Mouse (Mus musculus) heart, embryonic 13.5 days (tissue): ENCODE measurements at regions not wholly inside any gene's neighbourhood (a gene's known extent, or its start where the extent isn't known, plus 50 kb on each side); places are given as distances from the start of the nearest gene placed in this dataset.

Source experiments
- ATAC-seq: fragments of 200-750 bp; cut with Nextera tagmentation; 2 replicates; pipeline ENCODE4 v1.8.0; 2017; ENCODE audit warnings: moderate TSS enrichment; ENCODE audit not compliant: insufficient number of reproducible peaks, low FRiP score, low TSS enrichment; ENCODE audit errors: extremely low read depth
- H3K27ac ChIP-seq: fragments of 300-500 bp; sonication (generic); replicated peaks from 2 replicates; pipeline ENCODE4 v1.5.1; 2015; ENCODE audit warnings: moderate library complexity, mild to moderate bottlenecking, inconsistent platforms
- H3K27me3 ChIP-seq: fragments of 300-500 bp; sonication (generic); replicated peaks from 2 replicates; pipeline ENCODE4 v1.6.1; 2015; ENCODE audit warnings: mild to moderate bottlenecking, inconsistent platforms
- H3K36me3 ChIP-seq: fragments of 300-500 bp; sonication (generic); 2 replicates; pipeline ENCODE4 v1.6.1; 2015; ENCODE audit warnings: mild to moderate bottlenecking, inconsistent platforms
- H3K4me1 ChIP-seq: fragments of 300-500 bp; sonication (generic); 2 replicates; pipeline ENCODE4 v1.6.1; 2015; ENCODE audit warnings: inconsistent platforms
- H3K4me2 ChIP-seq: fragments of 300-500 bp; sonication (generic); 2 replicates; pipeline ENCODE4 v1.6.1; 2015; ENCODE audit warnings: inconsistent platforms, mild to moderate bottlenecking, moderate library complexity
- H3K4me3 ChIP-seq: fragments of 300-500 bp; sonication (generic); 2 replicates; pipeline ENCODE4 v1.5.1; 2015; ENCODE audit warnings: moderate library complexity, mild to moderate bottlenecking, inconsistent platforms
- H3K9ac ChIP-seq: fragments of 300-500 bp; sonication (generic); 2 replicates; pipeline ENCODE4 v1.6.1; 2015; ENCODE audit warnings: inconsistent platforms, mild to moderate bottlenecking, moderate library complexity
- H3K9me3 ChIP-seq: fragments of 300-500 bp; sonication (generic); 2 replicates; pipeline ENCODE4 v1.6.1; 2016; ENCODE audit warnings: inconsistent platforms
- WGBS: fragments of 180-500 bp; shearing (Covaris S2); methylation state at CpG from one replicate; pipeline ENCODE4 v1.1.7; 2015; ENCODE audit warnings: mixed read lengths; 5-methylcytosine and 5-hydroxymethylcytosine counted together

DNA sequence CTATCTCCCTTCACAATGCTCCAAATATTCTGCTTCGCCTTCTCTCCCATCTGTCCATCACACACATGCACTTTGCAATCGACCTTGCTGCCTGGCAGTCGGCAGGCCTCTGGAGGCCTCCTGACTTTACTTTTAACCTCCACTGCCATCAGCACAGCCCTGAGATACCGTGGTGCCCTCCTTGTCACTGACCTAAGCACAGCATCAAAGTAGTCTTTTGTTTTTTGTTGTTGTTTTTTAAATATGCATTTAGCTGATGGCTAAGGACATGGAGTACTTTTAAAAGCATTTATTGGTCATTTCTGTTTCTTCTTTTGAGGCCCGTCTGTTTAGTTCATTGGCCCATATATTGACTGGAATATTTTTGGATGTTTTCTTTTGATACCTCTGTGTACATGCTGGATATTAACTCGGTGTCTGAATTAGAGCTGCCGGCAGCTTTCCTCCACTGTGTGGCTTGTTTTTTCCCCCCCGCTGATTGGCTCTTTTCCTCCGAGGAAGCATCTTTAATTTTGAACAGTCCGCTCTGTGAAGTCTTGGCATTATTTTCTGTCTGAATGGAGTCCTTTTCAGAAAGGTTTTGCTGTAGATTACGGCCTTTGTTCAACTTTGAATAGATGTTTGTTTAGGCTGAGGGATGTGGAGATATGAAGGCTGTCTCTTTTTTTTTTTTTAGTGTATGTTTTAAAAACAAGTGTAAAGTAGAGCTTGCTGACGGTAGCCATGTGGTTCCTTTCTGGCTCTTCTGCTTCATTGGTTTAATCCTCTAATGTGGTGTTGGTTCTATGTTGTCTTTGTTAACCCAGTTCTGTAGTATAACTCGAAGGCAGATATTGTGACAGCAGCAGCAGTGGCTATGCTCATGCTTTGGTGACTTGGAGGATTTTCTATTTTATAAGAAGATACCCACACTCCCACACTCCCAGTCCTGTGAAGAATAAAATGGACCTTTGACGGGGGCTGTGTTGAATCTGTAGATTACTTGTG, 449.1 kb downstream of the Tdrd3 start:
- H3K9me3 ChIP-seq, result no peaks in the 10 kb centered on the region

DNA sequence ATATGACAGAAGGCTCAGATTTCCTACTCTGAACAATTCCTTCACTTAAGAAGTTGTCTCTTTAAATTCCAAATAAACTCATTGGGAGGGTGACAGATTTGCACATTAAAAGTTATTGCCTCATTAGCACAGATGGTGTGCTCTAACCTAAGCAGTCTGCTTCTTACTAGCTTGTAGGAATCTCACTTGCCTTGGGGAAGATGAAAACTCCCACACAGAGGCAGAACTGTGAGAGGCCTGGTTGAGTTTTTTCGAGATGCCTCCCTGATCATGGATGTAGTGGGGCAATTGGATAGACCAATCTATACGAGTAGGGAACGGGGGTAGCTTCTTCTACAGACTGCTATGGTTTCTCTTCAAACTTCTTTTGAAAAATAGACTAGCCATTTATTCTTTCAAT, 485.3 kb downstream of the Tdrd3 start:
- Histone ChIP-seq H3K9ac (no peak overlapping the region), H3K9me3 (no peaks in the 10 kb centered on the region), H3K27ac (no peak overlapping the region), H3K27me3 (no peaks in the 10 kb centered on the region), H3K36me3 (no peaks in the 10 kb centered on the region), H3K4me3 (no peak overlapping the region), H3K4me2 (no peak overlapping the region), H3K4me1 (no peaks in the 10 kb centered on the region)
- WGBS, result 76% methylated on average over 3 of the region's 3 CpGs
- no peak for ATAC-seq

More for the DNA sequence above, 449.1 kb downstream of the Tdrd3 start:
- Histone ChIP-seq H3K27me3 (no peaks in the 10 kb centered on the region), H3K4me1 (no peaks in the 10 kb centered on the region), H3K27ac (no peak overlapping the region), H3K9ac (no peak overlapping the region), H3K36me3 (no peaks in the 10 kb centered on the region), H3K4me2 (no peak overlapping the region), H3K4me3 (no peak overlapping the region)
- 63% methylated on average over 14 of the region's 14 CpGs for WGBS
- ATAC-seq, result no peak

DNA sequence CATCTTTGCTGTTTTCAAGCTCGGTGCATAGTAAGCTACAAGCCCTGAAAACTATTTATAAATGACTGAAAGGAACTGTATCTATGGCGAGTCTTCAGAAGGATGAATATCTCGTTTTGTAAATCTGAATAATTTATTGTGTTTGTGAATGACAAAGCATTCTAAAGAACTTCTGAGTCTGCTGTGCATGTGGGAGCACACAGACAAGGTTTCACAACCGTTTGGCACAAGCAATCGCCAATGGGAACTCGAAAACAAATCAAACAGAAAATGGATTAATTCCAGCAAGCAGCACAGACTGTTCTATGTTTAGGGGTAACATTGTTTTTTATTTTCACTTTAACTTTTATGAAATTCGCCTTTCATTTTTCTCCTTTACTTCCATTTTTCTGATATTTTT, 486.0 kb downstream of the Tdrd3 start:
- WGBS, result 74% methylated on average over 7 of the region's 7 CpGs

More for the DNA sequence above, 486.0 kb downstream of the Tdrd3 start:
- Histone ChIP-seq H3K9ac (no peak overlapping the region), H3K27ac (no peak overlapping the region), H3K36me3 (no peaks in the 10 kb centered on the region), H3K4me3 (no peak overlapping the region), H3K4me2 (no peak overlapping the region), H3K4me1 (no peaks in the 10 kb centered on the region), H3K27me3 (no peaks in the 10 kb centered on the region), H3K9me3 (no peaks in the 10 kb centered on the region)
- no peak for ATAC-seq
